10 mouse cellular contexts compared by ENCODE assay signal in the genomic region with DNA sequence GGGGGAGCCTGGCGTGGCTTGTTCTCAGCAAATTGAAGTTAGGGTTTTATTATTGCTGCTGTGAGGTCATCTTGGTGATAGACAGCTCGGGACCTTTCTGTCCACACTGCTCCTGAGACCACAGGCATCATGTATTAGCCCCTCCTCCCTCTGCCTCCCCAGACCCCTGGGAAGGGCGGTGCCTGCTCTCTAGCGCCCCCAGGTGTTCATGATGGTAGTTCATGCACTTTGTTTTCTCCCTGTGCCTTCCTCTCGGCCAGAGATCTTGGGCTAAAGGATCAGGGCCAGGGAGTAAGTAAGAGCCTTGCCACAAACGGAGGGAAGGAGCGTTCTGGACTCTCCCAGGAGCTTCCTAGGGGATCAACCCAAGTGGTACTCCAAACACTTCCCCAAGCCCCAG. TPM values are rescaled to one million over a fixed set of nuclear protein-coding genes. Genes with fewer than 3 reads are reported as not detected.
DNase-seq lines count a peak whose midpoint lies in the region; ATAC-seq and TF ChIP-seq lines count a peak whose summit lies in the region.
"Had no signal": no experiment of that assay in that cellular context is flagged by ENCODE, and none has a peak within 500 bp of the region (broad histone marks: within the 10 kb centered on the region; RNA-seq: fewer than 3 reads in every experiment).

No protein-coding gene starts in this region.

- WGBS in midbrain, embryonic 15.5 days, result 47% methylated on average over 7 of the region's 7 CpGs
- WGBS in kidney, embryonic 15.5 days, result 48% methylated on average over 7 of the region's 7 CpGs

- intact Hi-C loops in left cerebral cortex, adult 2 months (cut with DNase I), result loop anchor here (1.0 kb wide), 1 partner anchor 917 kb away; no protein-coding TSS in a partner anchor

- no peak overlapping the region for H3K27ac ChIP-seq in left cerebral cortex, adult 2 months
- H3K27ac ChIP-seq in midbrain, embryonic 15.5 days, result peak overlapping the region; percentile 45; the same call in 1 of the 2 replicates
- no peak overlapping the region for H3K27ac ChIP-seq in kidney, embryonic 15.5 days
- H3K27ac ChIP-seq: embryonic facial prominence, embryonic 12.5 days had no signal

- H3K27me3 ChIP-seq in midbrain, embryonic 15.5 days (replicated peaks), result no peaks in the 10 kb centered on the region
- no peaks in the 10 kb centered on the region for H3K27me3 ChIP-seq in kidney, embryonic 15.5 days

- peak; percentile 33 for TF ChIP-seq CTCF in left cerebral cortex, adult 2 months (IDR thresholded peaks at IDR 0.05)

- no peak for DNase-seq in left cerebral cortex, adult 2 months (ENCODE audit: extremely low spot score in 1 of 2, low spot score in 2 of 2)
- DNase-seq in left cerebral cortex, adult 18-20 months (ENCODE audit: low spot score in 2 of 2), result no peak
- peak; percentile 62 for DNase-seq in NIH3T3 (ENCODE audit: low read depth)
- peak; percentile 63 for DNase-seq in embryo, embryonic 10.5 days (ENCODE audit: low spot score)
- no peak for DNase-seq in layer of hippocampus, adult 11-12 months (ENCODE audit: low spot score)

- H3K4me2 ChIP-seq in midbrain, embryonic 15.5 days, result no peak overlapping the region
- H3K4me2 ChIP-seq in kidney, embryonic 15.5 days, result no peak overlapping the region
- H3K4me2 ChIP-seq: embryonic facial prominence, embryonic 12.5 days had no signal

- no peak overlapping the region for H3K9ac ChIP-seq in midbrain, embryonic 15.5 days
- H3K9ac ChIP-seq in kidney, embryonic 15.5 days, result no peak overlapping the region
- H3K9ac ChIP-seq: embryonic facial prominence, embryonic 12.5 days had no signal

- ATAC-seq in midbrain, embryonic 15.5 days (replicated peaks), result no peak
- no peak for ATAC-seq in erythroblast, adult 5-6 weeks (replicated peaks; ENCODE audit: low FRiP score, poor library complexity, severe bottlenecking)
- ATAC-seq in kidney, embryonic 15.5 days (replicated peaks; ENCODE audit: low FRiP score), result no peak

- no peaks in the 10 kb centered on the region for H3K9me3 ChIP-seq in midbrain, embryonic 15.5 days
- no peaks in the 10 kb centered on the region for H3K9me3 ChIP-seq in kidney, embryonic 15.5 days (replicated peaks)
- H3K9me3 ChIP-seq: embryonic facial prominence, embryonic 12.5 days had no signal

- H3K4me1 ChIP-seq in midbrain, embryonic 15.5 days, result no peaks in the 10 kb centered on the region
- peaks cover 5% of the 10 kb centered on the region; the same call in 1 of the 2 replicates for H3K4me1 ChIP-seq in kidney, embryonic 15.5 days

- no peaks in the 10 kb centered on the region for H3K36me3 ChIP-seq in midbrain, embryonic 15.5 days (replicated peaks)
- H3K36me3 ChIP-seq in kidney, embryonic 15.5 days, result no peaks in the 10 kb centered on the region
- H3K36me3 ChIP-seq: embryonic facial prominence, embryonic 12.5 days had no signal

- no peak overlapping the region for H3K4me3 ChIP-seq in left cerebral cortex, adult 2 months
- H3K4me3 ChIP-seq in midbrain, embryonic 15.5 days, result no peak overlapping the region
- no peak overlapping the region for H3K4me3 ChIP-seq in kidney, embryonic 15.5 days (replicated peaks)
- H3K4me3 ChIP-seq: embryonic facial prominence, embryonic 12.5 days had no signal

RNA-seq across cellular contexts. Expression of a gene that starts 32.2 kb away (rescaled TPM):
- total RNA-seq in left cerebral cortex, adult 2 months (2021), result not detected
- total RNA-seq in left cerebral cortex, adult 18-20 months (2021), result not detected
- 0.10 and 0.20 TPM in 2 replicates for polyA plus RNA-seq in midbrain, embryonic 15.5 days (2015; fragmentation: Nextera tagmentation; extraction: Ambion mirVana)
- not detected in 2 replicates for total RNA-seq in erythroblast, adult 5-6 weeks (2015; ENCODE audit: low replicate concordance)
- total RNA-seq in erythroblast, adult 5-6 weeks (2017; ENCODE audit: low replicate concordance), result not detected in 2 replicates
- polyA plus RNA-seq in kidney, embryonic 15.5 days (2015; fragmentation: Nextera tagmentation; extraction: Ambion mirVana), result 30.8 and 31.2 TPM in 2 replicates
- total RNA-seq: left cerebral cortex, postnatal 14 days had no signal
- polyA plus RNA-seq: embryonic facial prominence, embryonic 12.5 days had no signal

Comparison
In these comparisons a context has a peak if more than half of its experiments do, and no peak if none do; other contexts are left out.
1. DNase-seq: peak in NIH3T3 (single experiment) and embryo, embryonic 10.5 days (single experiment); none in left cerebral cortex, adult 2 months (0 of 2), left cerebral cortex, adult 18-20 months (0 of 2) and layer of hippocampus, adult 11-12 months (single experiment).